Mouse (Mus musculus): Measurements from ENCODE around the gene Ecd. TPM values are rescaled to one million over a fixed set of nuclear protein-coding genes. Genes with fewer than 3 reads are reported as not detected.

The Ecd gene
- total and polyA plus RNA-seq, 3 experiments = 61.4 to 105 (median 98.3) TPM

DNA sequence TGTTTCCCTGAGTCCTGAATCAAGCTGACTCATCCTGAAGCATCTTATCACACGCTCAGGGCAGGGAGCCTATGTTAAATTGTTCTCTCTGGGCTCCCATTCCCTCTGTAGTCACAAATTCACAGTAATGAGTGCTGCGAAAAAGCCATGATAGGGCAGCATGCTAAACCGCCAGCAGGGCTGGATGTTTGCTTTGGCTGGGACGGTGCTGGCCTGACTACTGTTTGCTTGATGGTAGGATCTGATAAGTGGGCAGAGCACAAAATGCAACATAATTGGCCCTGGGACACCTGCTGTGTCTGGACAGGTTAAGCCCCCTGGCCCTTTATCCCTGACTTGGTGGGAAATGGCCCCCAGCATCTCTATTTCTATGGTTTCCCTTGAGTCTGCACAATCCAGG lies 56.5 kb downstream of the Ecd start:
- no peak overlapping the region for H3K4me3 ChIP-seq (replicated peaks in 1 of 3; ENCODE audit: low read depth in 2 of 3, low read length in 2 of 3, poor library complexity in 1 of 3)
- H3K9ac ChIP-seq (ENCODE audit: insufficient read depth, low read depth) = no peak overlapping the region
- dilution Hi-C loops (cut with MboI; ENCODE audit: extremely low pct_ligation_motif_present, extremely low pct_unique_long_range_greater_than_20kb, low sequenced_read_pairs) (no loop called here), in situ Hi-C loops (cut with MboI; ENCODE audit: low pct_ligation_motif_present, low pct_unique_long_range_greater_than_20kb, low sequenced_read_pairs) (no loop called here)
- TF ChIP-seq HCFC1 (IDR thresholded peaks at IDR 0.05; ENCODE audit: low read depth, low read length) (no peak), SIN3A (IDR thresholded peaks at IDR 0.05; ENCODE audit: low read length) (no peak), JUND (conservative IDR thresholded peaks at IDR 0.05; ENCODE audit: low read depth, low read length) (no peak), UBTF (IDR thresholded peaks at IDR 0.05; ENCODE audit: low read depth, low read length) (no peak), NELFE (IDR thresholded peaks at IDR 0.05; ENCODE audit: low read depth, low read length) (no peak), IRF4 (IDR thresholded peaks at IDR 0.05; ENCODE audit: low read depth, low read length) (no peak)
- no peak for DNase-seq (ENCODE audit: extremely low read depth)
- H3K9me3 ChIP-seq (replicated peaks; ENCODE audit: low read length) = no peaks in the 10 kb centered on the region
- peaks cover 4 to 11% of the 10 kb centered on the region in 2 experiments for H3K4me1 ChIP-seq (ENCODE audit: control insufficient read depth in 1 of 2, insufficient read depth in 2 of 2)
- H3K36me3 ChIP-seq (replicated peaks in 1 of 2; ENCODE audit: control insufficient read depth in 1 of 2, insufficient read depth in 1 of 2, low read length in 1 of 2) = peaks cover 0 to 2% of the 10 kb centered on the region in 2 experiments
- no peak overlapping the region for H3K4me2 ChIP-seq (ENCODE audit: insufficient read depth, low read depth, poor library complexity, severe bottlenecking)
- H3K27ac ChIP-seq (ENCODE audit: insufficient read depth, low read depth) = no peak overlapping the region
- H3K79me2 ChIP-seq (replicated peaks; ENCODE audit: control insufficient read depth, extremely low read depth, insufficient read depth, poor library complexity, severe bottlenecking) = no peaks in the 10 kb centered on the region
- no peaks in the 10 kb centered on the region for H3K27me3 ChIP-seq (replicated peaks)

Other genes with a start within 250 kb of the Ecd start
- gene Saysd1, start 209.6 kb downstream of the Ecd start, total RNA-seq (2012; rRNA removed) = 5.9 and 6.0 TPM in 2 replicates
- gene Saysd1, start 209.6 kb downstream of the Ecd start, total RNA-seq (2014; rRNA removed) = 6.3 and 6.6 TPM in 2 replicates
- 5.3 and 5.5 TPM in 2 replicates for gene Saysd1, start 209.6 kb downstream of the Ecd start, polyA plus RNA-seq (2012; ENCODE audit: insufficient read length, low read depth)
- gene Kcnk5, start 166.3 kb downstream of the Ecd start, total RNA-seq (2012; rRNA removed) = 11.7 and 12.3 TPM in 2 replicates
- 8.7 and 9.0 TPM in 2 replicates for gene Kcnk5, start 166.3 kb downstream of the Ecd start, total RNA-seq (2014; rRNA removed)
- 12.5 and 14.1 TPM in 2 replicates for gene Kcnk5, start 166.3 kb downstream of the Ecd start, polyA plus RNA-seq (2012; ENCODE audit: insufficient read length, low read depth)
- not detected in 2 replicates for gene Kcnk16, start 78.9 kb downstream of the Ecd start, total RNA-seq (2012; rRNA removed)
- not detected in 2 replicates for gene Kcnk16, start 78.9 kb downstream of the Ecd start, total RNA-seq (2014; rRNA removed)
- gene Kcnk16, start 78.9 kb downstream of the Ecd start, polyA plus RNA-seq (2012; ENCODE audit: insufficient read length, low read depth) = not detected in 2 replicates
- gene Nudt13, start 53.4 kb downstream of the Ecd start, total RNA-seq (2012; rRNA removed) = 11.2 and 14.8 TPM in 2 replicates
- 10.9 and 12.9 TPM in 2 replicates for gene Nudt13, start 53.4 kb downstream of the Ecd start, total RNA-seq (2014; rRNA removed)
- 11.1 and 11.4 TPM in 2 replicates for gene Nudt13, start 53.4 kb downstream of the Ecd start, polyA plus RNA-seq (2012; ENCODE audit: insufficient read length, low read depth)
- 15.8 and 16.7 TPM in 2 replicates for gene Fam149b, start within 50 bp of the Ecd start, total RNA-seq (2012; rRNA removed)
- 19.3 and 21.9 TPM in 2 replicates for gene Fam149b, start within 50 bp of the Ecd start, total RNA-seq (2014; rRNA removed)
- gene Fam149b, start within 50 bp of the Ecd start, polyA plus RNA-seq (2012; ENCODE audit: insufficient read length, low read depth) = 19.8 and 20.0 TPM in 2 replicates
- gene Dnajc9, start 40.8 kb upstream of the Ecd start, total RNA-seq (2012; rRNA removed) = 123 and 147 TPM in 2 replicates
- gene Dnajc9, start 40.8 kb upstream of the Ecd start, total RNA-seq (2014; rRNA removed) = 223 and 261 TPM in 2 replicates
- gene Dnajc9, start 40.8 kb upstream of the Ecd start, polyA plus RNA-seq (2012; ENCODE audit: insufficient read length, low read depth) = 166 and 208 TPM in 2 replicates
- 112 and 128 TPM in 2 replicates for gene Mrps16, start 45.5 kb upstream of the Ecd start, total RNA-seq (2012; rRNA removed)
- gene Mrps16, start 45.5 kb upstream of the Ecd start, total RNA-seq (2014; rRNA removed) = 92.9 and 97.2 TPM in 2 replicates
- gene Mrps16, start 45.5 kb upstream of the Ecd start, polyA plus RNA-seq (2012; ENCODE audit: insufficient read length, low read depth) = 107 and 110 TPM in 2 replicates
- gene Cfap70, start 104.1 kb upstream of the Ecd start, total RNA-seq (2012; rRNA removed) = 0.04 and 0.08 TPM in 2 replicates
- not detected in 2 replicates for gene Cfap70, start 104.1 kb upstream of the Ecd start, total RNA-seq (2014; rRNA removed)
- gene Cfap70, start 104.1 kb upstream of the Ecd start, polyA plus RNA-seq (2012; ENCODE audit: insufficient read length, low read depth) = 0.07 and 0.36 TPM in 2 replicates
- gene Anxa7, start 132.0 kb upstream of the Ecd start, total RNA-seq (2012; rRNA removed) = 60.2 and 63.3 TPM in 2 replicates
- gene Anxa7, start 132.0 kb upstream of the Ecd start, total RNA-seq (2014; rRNA removed) = 89.2 and 91.9 TPM in 2 replicates
- 83.8 and 99.3 TPM in 2 replicates for gene Anxa7, start 132.0 kb upstream of the Ecd start, polyA plus RNA-seq (2012; ENCODE audit: insufficient read length, low read depth)
- 0.59 and 0.63 TPM in 2 replicates for gene Mss51, start 148.8 kb upstream of the Ecd start, total RNA-seq (2012; rRNA removed)
- 0.45 and 0.47 TPM in 2 replicates for gene Mss51, start 148.8 kb upstream of the Ecd start, total RNA-seq (2014; rRNA removed)
- gene Mss51, start 148.8 kb upstream of the Ecd start, polyA plus RNA-seq (2012; ENCODE audit: insufficient read length, low read depth) = 1.1 and 1.5 TPM in 2 replicates
- gene Ppp3cb, start 198.5 kb upstream of the Ecd start, total RNA-seq (2012; rRNA removed) = 23.6 and 25.7 TPM in 2 replicates
- gene Ppp3cb, start 198.5 kb upstream of the Ecd start, total RNA-seq (2014; rRNA removed) = 50.6 and 55.3 TPM in 2 replicates
- gene Ppp3cb, start 198.5 kb upstream of the Ecd start, polyA plus RNA-seq (2012; ENCODE audit: insufficient read length, low read depth) = 53.8 and 61.1 TPM in 2 replicates

Data from CH12.LX (cell line).